Mouse (Mus musculus) lung, embryonic 16.5 days (tissue): Measurements from ENCODE around the gene Wdr18. TPM values are rescaled to one million over a fixed set of nuclear protein-coding genes. Genes with fewer than 3 reads are reported as not detected.

Source experiments
- ATAC-seq: fragments of 200-750 bp; cut with Nextera tagmentation; 2 replicates; pipeline ENCODE4 v1.8.0; 2017; ENCODE audit warnings: low read depth, mild to moderate bottlenecking, moderate library complexity
- H3K27ac ChIP-seq: fragments of 300-500 bp; sonication (generic); 2 replicates; pipeline ENCODE4 v1.5.1; 2014; ENCODE audit warnings: mild to moderate bottlenecking, control low read depth, low read length
- H3K27me3 ChIP-seq: fragments of 300-500 bp; sonication (generic); 2 replicates; pipeline ENCODE4 v1.6.1; 2014; ENCODE audit warnings: low read depth, low read length, mixed read lengths; ENCODE audit not compliant: control insufficient read depth, insufficient read depth
- H3K36me3 ChIP-seq: fragments of 300-500 bp; sonication (generic); 2 replicates; pipeline ENCODE4 v1.6.1; 2014; ENCODE audit warnings: low read length; ENCODE audit not compliant: control insufficient read depth, insufficient read depth
- H3K4me1 ChIP-seq: fragments of 300-500 bp; sonication (generic); replicated peaks from 2 replicates; pipeline ENCODE4 v1.6.1; 2014; ENCODE audit warnings: low read length, mixed read lengths; ENCODE audit not compliant: control insufficient read depth, insufficient read depth
- H3K4me2 ChIP-seq: fragments of 300-500 bp; sonication (generic); 2 replicates; pipeline ENCODE4 v1.6.1; 2014; ENCODE audit warnings: low read depth, low read length, control low read depth
- H3K4me3 ChIP-seq: fragments of 300-500 bp; sonication (generic); 2 replicates; pipeline ENCODE4 v1.5.1; 2014; ENCODE audit warnings: mild to moderate bottlenecking, low read length, control low read depth
- H3K9ac ChIP-seq: fragments of 300-500 bp; sonication (generic); 2 replicates; pipeline ENCODE4 v1.6.1; 2014; ENCODE audit warnings: low read length, control low read depth
- H3K9me3 ChIP-seq: fragments of 300-500 bp; sonication (generic); 2 replicates; pipeline ENCODE4 v1.6.1; 2016; ENCODE audit warnings: low read length; ENCODE audit not compliant: control insufficient read depth
- WGBS: fragments of 180-500 bp; shearing (Covaris S2); extraction: QIAGEN DNeasy Blood & Tissue Kit; methylation state at CpG from one replicate; pipeline ENCODE4 v1.1.7; 2014; 5-methylcytosine and 5-hydroxymethylcytosine counted together
- polyA plus RNA-seq: library from polyadenylated mRNA; unstranded; fragments of >200 nt; fragmentation: Nextera tagmentation; extraction: Ambion mirVana; gene quantifications from 2 replicates; pipeline ENCODE4 v1.2.1, GENCODE M21; 2015

Wdr18 gene
- polyA plus RNA-seq, 1 experiment from 2014 or later, result 83.0 TPM

DNA sequence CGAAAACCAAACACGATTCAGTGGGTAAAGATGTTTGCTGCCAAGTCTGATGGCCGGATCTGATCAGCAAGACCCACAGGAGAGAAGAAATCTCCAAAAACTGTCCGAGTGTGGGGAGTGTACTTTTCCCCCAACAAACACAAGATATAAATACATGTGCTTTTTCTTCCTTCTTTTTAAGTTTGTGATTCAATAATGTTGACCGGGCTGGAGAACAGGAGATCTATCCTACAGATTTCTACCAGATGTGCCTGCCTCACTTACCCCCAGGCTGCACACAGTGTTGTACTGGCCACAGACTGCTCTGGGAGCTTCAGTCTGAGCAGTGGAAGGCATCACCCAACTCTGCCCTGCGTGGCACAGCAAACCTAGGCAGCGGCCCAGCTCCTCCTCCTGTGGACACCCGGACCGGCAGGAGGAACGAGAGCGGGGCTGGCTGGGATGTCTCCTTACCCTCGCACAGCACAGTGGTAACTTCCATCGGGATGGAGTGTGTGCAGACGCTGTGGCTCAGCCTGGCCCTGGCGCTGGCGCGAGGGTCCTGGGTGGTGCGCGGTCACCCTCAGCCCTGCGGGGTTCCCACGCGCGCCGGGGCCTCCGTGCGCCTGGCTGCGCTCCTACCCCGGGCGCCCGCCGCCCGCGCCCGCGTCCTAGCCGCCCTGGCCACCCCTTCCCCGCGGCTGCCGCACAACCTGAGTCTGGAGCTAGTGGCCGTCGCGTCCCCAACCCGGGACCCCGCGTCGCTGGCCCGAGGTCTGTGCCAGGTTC lies 10.6 kb downstream of the Wdr18 start, which contains the start of gene Grin3b:
Grin3b (plus strand) TSS at position 301 of the 768 bp plus-strand sequence.
- Histone ChIP-seq H3K27ac (no peak within 1 kb of the TSS), H3K9me3 (no peaks in the 10 kb centered on the region), H3K4me1 (peaks cover 15% of the 10 kb centered on the region), H3K9ac (peak within 1 kb of the TSS; percentile 65), H3K36me3 (peaks cover 25% of the 10 kb centered on the region), H3K4me3 (peak within 1 kb of the TSS; percentile 51), H3K27me3 (peaks cover 19% of the 10 kb centered on the region), H3K4me2 (peak within 1 kb of the TSS; percentile 84)
- ATAC-seq, result peak; percentile 8; the same call in 1 of the 2 replicates
- 5% methylated on average over 46 of the region's 47 CpGs for WGBS

DNA sequence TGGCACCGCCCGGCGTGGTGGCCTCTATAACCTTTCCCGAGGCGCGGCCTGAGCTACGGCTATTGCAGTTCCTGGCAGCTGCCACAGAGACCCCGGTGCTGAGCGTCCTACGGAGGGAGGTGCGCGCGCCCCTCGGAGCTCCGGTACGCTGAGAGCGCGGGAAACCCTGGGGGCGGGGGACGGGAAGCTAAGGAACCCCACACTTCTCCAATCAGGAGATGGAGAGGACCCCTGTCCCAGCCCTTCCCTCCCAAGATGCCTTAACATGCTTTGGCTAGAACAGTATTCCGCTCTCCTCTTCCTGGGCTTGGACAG lies 11.2 kb downstream of the Wdr18 start:
- no peak; the same call in 1 of the 2 replicates for ATAC-seq

DNA sequence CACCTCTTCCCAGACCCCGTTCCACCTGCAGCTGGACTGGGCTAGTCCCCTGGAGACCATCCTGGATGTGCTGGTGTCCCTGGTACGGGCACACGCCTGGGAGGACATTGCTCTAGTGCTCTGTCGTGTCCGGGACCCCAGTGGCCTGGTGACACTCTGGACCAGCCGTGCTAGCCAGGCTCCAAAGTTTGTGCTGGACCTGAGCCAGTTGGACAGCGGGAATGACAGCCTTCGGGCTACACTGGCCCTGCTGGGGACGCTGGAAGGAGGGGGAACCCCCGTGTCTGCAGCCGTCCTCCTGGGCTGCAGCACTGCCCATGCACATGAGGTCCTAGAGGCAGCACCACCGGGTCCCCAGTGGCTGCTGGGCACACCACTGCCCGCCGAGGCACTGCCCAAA lies 12.9 kb downstream of the Wdr18 start:
- Histone ChIP-seq H3K4me2 (no peak overlapping the region), H3K9me3 (peaks cover 2% of the 10 kb centered on the region; the same call in 1 of the 2 replicates), H3K4me1 (peaks cover 15% of the 10 kb centered on the region), H3K27ac (no peak overlapping the region), H3K9ac (no peak overlapping the region), H3K27me3 (peaks cover 19% of the 10 kb centered on the region), H3K36me3 (peaks cover 29% of the 10 kb centered on the region), H3K4me3 (no peak overlapping the region)
- peak; percentile 10; the same call in 1 of the 2 replicates for ATAC-seq
- WGBS, result 35% methylated on average over 14 of the region's 14 CpGs

More for the DNA sequence above, 11.2 kb downstream of the Wdr18 start:
- peak overlapping the region; percentile 51 for H3K4me3 ChIP-seq
- no peak overlapping the region for H3K27ac ChIP-seq
- peak overlapping the region; percentile 65 for H3K9ac ChIP-seq
- peaks cover 19% of the 10 kb centered on the region for H3K27me3 ChIP-seq
- H3K4me1 ChIP-seq, result peaks cover 15% of the 10 kb centered on the region
- H3K4me2 ChIP-seq, result peak overlapping the region; percentile 84
- H3K9me3 ChIP-seq, result no peaks in the 10 kb centered on the region
- peaks cover 26% of the 10 kb centered on the region for H3K36me3 ChIP-seq
- WGBS, result 6% methylated on average over 21 of the region's 21 CpGs

DNA sequence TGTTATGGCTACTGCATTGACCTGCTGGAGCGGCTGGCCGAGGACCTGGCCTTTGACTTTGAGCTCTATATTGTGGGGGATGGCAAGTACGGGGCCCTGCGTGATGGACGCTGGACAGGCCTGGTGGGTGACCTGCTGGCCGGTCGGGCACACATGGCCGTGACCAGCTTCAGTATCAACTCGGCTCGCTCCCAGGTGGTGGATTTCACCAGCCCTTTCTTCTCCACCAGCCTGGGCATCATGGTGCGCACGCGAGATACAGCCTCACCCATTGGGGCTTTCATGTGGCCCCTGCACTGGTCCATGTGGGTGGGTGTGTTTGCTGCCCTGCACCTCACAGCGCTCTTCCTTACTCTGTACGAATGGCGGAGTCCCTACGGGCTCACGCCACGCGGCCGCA lies 14.1 kb downstream of the Wdr18 start:
- H3K4me2 ChIP-seq, result no peak overlapping the region
- H3K27me3 ChIP-seq, result peaks cover 19% of the 10 kb centered on the region
- 88% methylated on average over 21 of the region's 21 CpGs for WGBS
- no peak overlapping the region for H3K4me3 ChIP-seq
- no peak overlapping the region for H3K27ac ChIP-seq
- no peak for ATAC-seq
- peaks cover 38% of the 10 kb centered on the region for H3K36me3 ChIP-seq
- peaks cover 13% of the 10 kb centered on the region for H3K4me1 ChIP-seq
- peaks cover 2% of the 10 kb centered on the region; the same call in 1 of the 2 replicates for H3K9me3 ChIP-seq
- no peak overlapping the region for H3K9ac ChIP-seq

DNA sequence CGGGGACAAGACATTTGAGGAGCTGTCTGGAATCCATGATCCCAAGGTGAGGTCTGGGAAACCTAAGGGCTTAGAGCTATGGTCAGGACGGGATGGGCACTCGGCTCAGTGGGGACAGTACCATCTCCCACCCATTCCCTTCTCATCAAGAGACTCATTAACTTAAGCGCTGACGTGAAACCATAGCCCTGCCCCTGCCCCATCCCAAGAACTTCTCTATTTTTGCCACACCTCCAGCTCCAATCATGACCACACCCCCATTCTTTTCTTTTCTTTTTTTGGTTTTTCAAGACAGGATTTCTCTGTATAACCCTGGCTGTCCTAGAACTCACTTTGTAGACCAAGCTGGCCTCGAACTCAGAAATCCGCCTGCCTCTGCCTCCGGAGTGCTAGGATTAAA lies 14.7 kb downstream of the Wdr18 start:
- Histone ChIP-seq H3K9ac (no peak overlapping the region), H3K27ac (no peak overlapping the region), H3K4me1 (peaks cover 13% of the 10 kb centered on the region), H3K4me2 (no peak overlapping the region), H3K36me3 (peaks cover 39% of the 10 kb centered on the region), H3K9me3 (peaks cover 2% of the 10 kb centered on the region; the same call in 1 of the 2 replicates), H3K4me3 (no peak overlapping the region), H3K27me3 (peaks cover 19% of the 10 kb centered on the region)
- no peak for ATAC-seq
- 88% methylated on average over 8 of the region's 8 CpGs for WGBS

DNA sequence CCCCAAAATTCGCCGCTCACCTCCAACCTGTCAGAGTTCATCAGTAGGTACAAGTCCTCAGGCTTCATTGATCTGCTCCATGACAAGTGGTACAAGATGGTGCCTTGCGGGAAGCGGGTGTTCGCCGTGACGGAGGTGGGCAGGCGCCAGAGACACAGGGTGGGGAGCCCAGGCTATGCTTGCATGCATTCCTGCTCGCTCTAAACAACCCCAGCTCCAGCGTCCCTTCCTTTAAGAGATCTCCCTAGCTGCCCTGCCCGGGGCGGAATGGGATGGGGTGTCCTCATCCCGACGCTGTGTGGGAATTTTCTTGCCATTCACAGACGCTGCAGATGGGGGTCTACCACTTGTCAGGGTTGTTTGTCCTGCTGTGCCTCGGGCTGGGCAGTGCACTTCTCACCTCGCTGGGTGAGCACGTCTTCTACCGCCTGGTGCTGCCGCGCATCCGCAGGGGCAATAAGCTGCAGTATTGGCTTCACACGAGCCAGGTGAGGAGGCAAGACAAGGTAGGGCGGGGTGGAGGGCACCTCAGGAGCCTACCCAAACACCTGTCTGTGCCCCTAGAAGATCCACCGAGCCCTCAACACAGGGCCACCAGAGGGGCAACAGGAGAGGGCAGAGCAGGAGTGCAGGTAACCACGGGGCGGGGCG lies 16.2 kb downstream of the Wdr18 start:
- Histone ChIP-seq H3K9me3 (peaks cover 2% of the 10 kb centered on the region; the same call in 1 of the 2 replicates), H3K4me1 (peaks cover 4% of the 10 kb centered on the region), H3K4me2 (no peak overlapping the region), H3K9ac (no peak overlapping the region), H3K4me3 (no peak overlapping the region), H3K27ac (no peak overlapping the region), H3K36me3 (peaks cover 41% of the 10 kb centered on the region), H3K27me3 (peaks cover 11% of the 10 kb centered on the region)
- 87% methylated on average over 28 of the region's 28 CpGs for WGBS
- ATAC-seq, result no peak

DNA sequence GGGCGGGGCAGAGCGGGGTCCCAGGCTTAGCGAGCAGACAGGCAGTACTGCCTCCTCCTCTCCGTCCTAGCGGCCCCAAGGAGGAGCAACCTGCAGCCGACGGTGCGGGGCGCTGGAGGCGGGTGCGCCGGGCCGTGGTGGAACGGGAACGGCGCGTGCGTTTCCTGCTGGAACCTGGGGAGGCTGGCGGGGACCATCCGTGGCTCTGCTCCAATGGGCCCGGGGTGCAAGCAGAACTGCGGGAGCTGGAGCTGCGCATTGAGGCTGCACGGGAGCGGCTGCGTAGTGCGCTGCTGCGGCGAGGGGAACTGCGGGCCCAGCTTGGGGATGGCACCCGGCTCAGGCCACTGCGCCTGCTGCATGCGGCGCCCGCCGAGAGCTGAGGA lies 16.8 kb downstream of the Wdr18 start:
- Histone ChIP-seq H3K27ac (no peak overlapping the region), H3K4me1 (0 out of 2 replicates have a peak, but pooled peaks cover 3% of the 10 kb centered on the region), H3K9ac (no peak overlapping the region), H3K27me3 (peaks cover 6% of the 10 kb centered on the region), H3K4me2 (no peak overlapping the region), H3K4me3 (no peak overlapping the region), H3K9me3 (peaks cover 2% of the 10 kb centered on the region; the same call in 1 of the 2 replicates), H3K36me3 (peaks cover 41% of the 10 kb centered on the region)
- WGBS, result 79% methylated on average over 36 of the region's 36 CpGs
- no peak for ATAC-seq

DNA sequence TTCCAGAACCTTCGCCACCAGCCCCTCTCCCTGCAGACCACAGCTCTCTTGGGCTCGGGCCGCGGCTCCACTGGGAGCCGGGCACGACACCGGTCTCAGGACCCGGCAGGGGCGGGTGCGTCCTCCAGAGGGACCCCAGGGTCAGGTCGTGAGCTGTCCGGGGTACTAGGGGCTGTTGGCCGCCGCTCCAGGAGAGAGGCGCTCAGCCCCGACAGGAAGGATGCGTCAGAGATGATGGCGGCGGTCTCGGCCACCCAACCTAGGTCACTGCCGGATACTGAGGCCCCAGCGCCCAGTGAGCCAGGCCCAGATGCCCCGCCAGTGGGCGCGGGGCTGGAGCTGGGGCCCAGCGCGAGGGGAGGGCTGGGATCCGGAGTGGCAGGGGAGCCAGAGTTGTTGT lies 17.4 kb downstream of the Wdr18 start:
- Histone ChIP-seq H3K4me3 (no peak overlapping the region), H3K36me3 (peaks cover 41% of the 10 kb centered on the region), H3K4me2 (no peak overlapping the region), H3K27me3 (no peaks in the 10 kb centered on the region; the same call in 1 of the 2 replicates), H3K27ac (no peak overlapping the region), H3K4me1 (peaks cover 5% of the 10 kb centered on the region), H3K9ac (no peak overlapping the region), H3K9me3 (peaks cover 2% of the 10 kb centered on the region; the same call in 1 of the 2 replicates)
- ATAC-seq, result no peak
- WGBS, result 85% methylated on average over 27 of the region's 28 CpGs

DNA sequence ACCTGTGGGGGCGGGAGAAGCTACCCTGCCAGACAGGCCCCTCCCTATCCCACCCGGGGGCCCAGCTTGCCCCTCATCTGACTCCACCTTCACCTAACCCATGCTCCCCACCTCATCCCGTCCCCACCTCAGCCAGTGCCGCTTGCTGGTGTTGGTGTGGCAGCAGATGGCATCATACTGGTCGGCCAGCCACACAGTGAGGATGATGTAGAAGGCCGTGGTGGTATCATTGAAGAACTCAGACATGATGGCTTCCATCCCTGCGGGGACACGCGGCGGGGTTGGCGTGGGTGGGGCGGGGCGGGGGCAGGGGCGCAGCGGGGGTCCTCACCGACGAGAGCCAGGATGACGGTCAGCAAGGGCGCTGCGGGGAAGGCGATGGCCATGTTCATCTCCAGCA lies 18.1 kb downstream of the Wdr18 start:
- Histone ChIP-seq H3K9ac (no peak overlapping the region), H3K9me3 (peaks cover 2% of the 10 kb centered on the region; the same call in 1 of the 2 replicates), H3K36me3 (peaks cover 41% of the 10 kb centered on the region), H3K27ac (no peak overlapping the region), H3K4me3 (no peak overlapping the region), H3K27me3 (no peaks in the 10 kb centered on the region; the same call in 1 of the 2 replicates), H3K4me1 (peaks cover 9% of the 10 kb centered on the region), H3K4me2 (no peak overlapping the region)
- 90% methylated on average over 21 of the region's 21 CpGs for WGBS
- no peak for ATAC-seq
